Mouse (Mus musculus): ENCODE results near the gene Wnk4. TPM values are rescaled to one million over a fixed set of nuclear protein-coding genes. Genes with fewer than 3 reads are reported as not detected.
A peak's percentile ranks its signal among the peaks of the same experiment; 100 is the strongest.

Wnk4 gene
- total and polyA plus RNA-seq, 2 experiments from 2014 or later = 4.2 to 7.5 TPM

GRCm38 (mm10) chr11:101246702-101247012 is 13.7 kb upstream of the Wnk4 start:
- DNase-seq (ENCODE audit: low spot score) (peak; percentile 12), ATAC-seq (ENCODE audit: low FRiP score) (0 out of 2 replicates have a peak, but pooled peaks have one; percentile 31)
- Histone ChIP-seq H3K4me3 (ENCODE audit: low read depth, low read length) (peak overlapping the region; percentile 54), H3K27me3 (ENCODE audit: insufficient read depth, low read length) (0 out of 2 replicates have a peak, but pooled peaks cover 6% of the 10 kb centered on the region), H3K27ac (ENCODE audit: low read depth, low read length) (no peak overlapping the region), H3K9ac (replicated peaks; ENCODE audit: low read length, poor library complexity, severe bottlenecking) (peak overlapping the region; percentile 72), H3K36me3 (ENCODE audit: insufficient read depth, low read length) (no peaks in the 10 kb centered on the region), H3K4me2 (ENCODE audit: low read depth, low read length, poor library complexity, severe bottlenecking) (peak overlapping the region; percentile 83), H3K4me1 (ENCODE audit: insufficient read depth, low read length) (no peaks in the 10 kb centered on the region), H3K9me3 (ENCODE audit: low read length) (no peaks in the 10 kb centered on the region)
- no peak; the same call in 1 of the 2 replicates for TF ChIP-seq CTCF (IDR thresholded peaks at IDR 0.05)
- 3% methylated on average over 7 of the region's 7 CpGs for WGBS

GRCm38 (mm10) chr11:101247521-101248030 is 12.8 kb upstream of the Wnk4 start:
- H3K4me3 ChIP-seq (ENCODE audit: low read depth, low read length) = peak overlapping the region; percentile 54

DNA sequence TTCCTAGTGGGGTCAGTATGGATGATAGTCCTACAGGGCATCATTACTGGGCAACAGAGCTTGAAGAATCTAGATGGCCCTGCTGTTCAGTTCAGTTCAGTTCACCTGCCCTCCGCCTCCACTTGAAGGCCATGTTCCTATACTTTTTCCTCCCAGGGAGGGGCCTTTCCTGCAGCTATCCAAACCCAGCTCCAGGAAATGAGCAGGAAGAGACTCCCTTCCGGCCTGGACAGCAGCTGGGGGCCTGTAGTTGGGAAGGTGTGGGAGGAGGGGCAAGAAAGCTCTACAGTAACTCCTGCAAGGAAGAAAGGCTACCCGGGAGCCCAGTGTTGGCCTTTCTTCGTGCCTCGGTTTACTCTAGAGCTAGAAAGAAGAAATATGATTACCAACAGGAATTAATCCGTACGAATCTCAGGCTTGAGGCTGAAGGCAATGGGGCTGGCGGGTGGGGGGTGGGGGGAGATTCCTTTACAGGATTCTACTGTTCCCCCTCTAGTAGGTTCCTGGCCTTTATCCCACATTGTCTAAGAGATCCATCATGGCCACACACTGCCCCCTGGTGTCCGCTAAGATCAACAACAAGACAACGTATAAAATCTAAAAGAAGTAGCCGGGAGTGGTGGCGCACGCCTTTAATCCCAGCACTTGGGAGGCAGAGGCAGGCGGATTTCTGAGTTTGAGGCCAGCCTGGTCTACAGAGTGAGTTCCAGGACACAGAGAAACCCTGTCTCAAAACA is 11.9 kb upstream of the Wnk4 start:
- no peak overlapping the region for H3K9ac ChIP-seq (replicated peaks; ENCODE audit: low read length, poor library complexity, severe bottlenecking)
- H3K36me3 ChIP-seq (ENCODE audit: insufficient read depth, low read length) = no peaks in the 10 kb centered on the region
- no peak for ATAC-seq (ENCODE audit: low FRiP score)
- H3K27ac ChIP-seq (ENCODE audit: low read depth, low read length) = no peak overlapping the region
- no peak overlapping the region for H3K4me3 ChIP-seq (ENCODE audit: low read depth, low read length)
- peak; percentile 79 for DNase-seq (ENCODE audit: low spot score)
- no peaks in the 10 kb centered on the region for H3K9me3 ChIP-seq (ENCODE audit: low read length)
- 0 out of 2 replicates have a peak, but pooled peaks cover 6% of the 10 kb centered on the region for H3K27me3 ChIP-seq (ENCODE audit: insufficient read depth, low read length)
- WGBS = 42% methylated on average over 14 of the region's 14 CpGs
- peak; percentile 72 for TF ChIP-seq CTCF (IDR thresholded peaks at IDR 0.05)
- H3K4me2 ChIP-seq (ENCODE audit: low read depth, low read length, poor library complexity, severe bottlenecking) = no peak overlapping the region
- H3K4me1 ChIP-seq (ENCODE audit: insufficient read depth, low read length) = no peaks in the 10 kb centered on the region

More at GRCm38 (mm10) chr11:101247521-101248030, 12.8 kb upstream of the Wnk4 start:
- Histone ChIP-seq H3K36me3 (ENCODE audit: insufficient read depth, low read length) (no peaks in the 10 kb centered on the region), H3K9me3 (ENCODE audit: low read length) (no peaks in the 10 kb centered on the region), H3K27me3 (ENCODE audit: insufficient read depth, low read length) (0 out of 2 replicates have a peak, but pooled peaks cover 6% of the 10 kb centered on the region), H3K9ac (replicated peaks; ENCODE audit: low read length, poor library complexity, severe bottlenecking) (no peak overlapping the region), H3K4me2 (ENCODE audit: low read depth, low read length, poor library complexity, severe bottlenecking) (peak overlapping the region; percentile 83), H3K4me1 (ENCODE audit: insufficient read depth, low read length) (no peaks in the 10 kb centered on the region), H3K27ac (ENCODE audit: low read depth, low read length) (no peak overlapping the region)
- no peak for TF ChIP-seq CTCF (IDR thresholded peaks at IDR 0.05)
- no peak for DNase-seq (ENCODE audit: low spot score)
- no peak for ATAC-seq (ENCODE audit: low FRiP score)
- 87% methylated on average over 6 of the region's 6 CpGs for whole genome bisulfite sequencing

DNA sequence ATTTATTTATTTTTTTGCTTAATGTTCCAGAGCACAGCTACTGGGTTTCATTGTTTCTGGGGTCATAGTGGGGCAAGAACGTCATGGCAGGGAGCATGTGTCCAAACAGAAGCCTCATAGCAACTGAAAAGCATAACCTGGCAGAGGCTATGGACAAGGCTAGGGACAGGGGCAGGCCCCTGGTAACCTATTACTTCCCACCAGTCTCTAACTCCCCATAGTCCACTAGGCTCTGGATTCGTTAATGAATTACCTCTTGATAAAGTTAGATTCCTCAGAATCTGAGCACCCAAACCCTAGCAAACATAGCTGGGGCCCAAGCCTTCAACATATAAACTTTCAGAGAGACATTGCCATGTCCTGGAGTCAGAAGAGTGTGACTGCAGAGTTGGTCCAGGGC is 9.3 kb upstream of the Wnk4 start:
- DNase-seq (ENCODE audit: low spot score) = no peak
- Histone ChIP-seq H3K36me3 (ENCODE audit: insufficient read depth, low read length) (no peaks in the 10 kb centered on the region), H3K4me3 (ENCODE audit: low read depth, low read length) (no peak overlapping the region), H3K9me3 (ENCODE audit: low read length) (no peaks in the 10 kb centered on the region), H3K4me2 (ENCODE audit: low read depth, low read length, poor library complexity, severe bottlenecking) (no peak overlapping the region), H3K27me3 (ENCODE audit: insufficient read depth, low read length) (no peaks in the 10 kb centered on the region), H3K9ac (replicated peaks; ENCODE audit: low read length, poor library complexity, severe bottlenecking) (no peak overlapping the region), H3K4me1 (ENCODE audit: insufficient read depth, low read length) (no peaks in the 10 kb centered on the region), H3K27ac (ENCODE audit: low read depth, low read length) (no peak overlapping the region)
- no peak for ATAC-seq (ENCODE audit: low FRiP score)
- TF ChIP-seq CTCF (IDR thresholded peaks at IDR 0.05) = no peak
- 83% methylated on average over 2 of the region's 2 CpGs for WGBS

- H3K36me3 ChIP-seq (ENCODE audit: insufficient read depth, low read length) = 0 out of 2 replicates have a peak, but pooled peaks cover 3% of the 10 kb centered on the region
- 10% methylated on average over 7 of the region's 7 CpGs for WGBS
- DNase-seq (ENCODE audit: low spot score) = no peak
Observed at GRCm38 (mm10) chr11:101252941-101253340, 7.4 kb upstream of the Wnk4 start.

More at GRCm38 (mm10) chr11:101252941-101253340, 7.4 kb upstream of the Wnk4 start:
- H3K4me2 ChIP-seq (ENCODE audit: low read depth, low read length, poor library complexity, severe bottlenecking) = peak overlapping the region; percentile 94
- no peak overlapping the region for H3K27ac ChIP-seq (ENCODE audit: low read depth, low read length)
- ATAC-seq (ENCODE audit: low FRiP score) = no peak
- no peaks in the 10 kb centered on the region for H3K27me3 ChIP-seq (ENCODE audit: insufficient read depth, low read length)
- H3K9ac ChIP-seq (replicated peaks; ENCODE audit: low read length, poor library complexity, severe bottlenecking) = peak overlapping the region; percentile 92; the same call in 1 of the 2 replicates
- peak overlapping the region; percentile 88 for H3K4me3 ChIP-seq (ENCODE audit: low read depth, low read length)
- TF ChIP-seq CTCF (IDR thresholded peaks at IDR 0.05) = no peak
- H3K4me1 ChIP-seq (ENCODE audit: insufficient read depth, low read length) = no peaks in the 10 kb centered on the region
- H3K9me3 ChIP-seq (ENCODE audit: low read length) = no peaks in the 10 kb centered on the region
